Mouse (Mus musculus): ENCODE measurements around the gene Llcfc1. TPM values are rescaled to one million over a fixed set of nuclear protein-coding genes. Genes with fewer than 3 reads are reported as not detected.
A peak's percentile ranks its signal among the peaks of the same experiment; 100 is the strongest.

Llcfc1 gene
- not detected in 2 replicates for polyA plus RNA-seq (2014; fragmentation: Nextera tagmentation; extraction: Ambion mirVana)

- DNase-seq (ENCODE audit: low spot score), result no peak
- no peaks in the 10 kb centered on the region for H3K36me3 ChIP-seq (ENCODE audit: control insufficient read depth, insufficient read depth, low read length)
- H3K9me3 ChIP-seq (ENCODE audit: control insufficient read depth, low read length), result no peaks in the 10 kb centered on the region
- no peaks in the 10 kb centered on the region for H3K27me3 ChIP-seq (replicated peaks; ENCODE audit: control insufficient read depth, insufficient read depth, low read length)
- no peak within 1 kb of the TSS for H3K4me3 ChIP-seq (ENCODE audit: low read depth, low read length)
- H3K4me1 ChIP-seq (replicated peaks; ENCODE audit: control insufficient read depth, insufficient read depth, low read length), result no peaks in the 10 kb centered on the region
- no peak within 1 kb of the TSS for H3K4me2 ChIP-seq (ENCODE audit: low read length)
- no peak for ATAC-seq (replicated peaks; ENCODE audit: low FRiP score, low TSS enrichment, low read depth)
- no peak within 1 kb of the TSS for H3K9ac ChIP-seq (ENCODE audit: low read length)
- WGBS, result 87% methylated on average over 2 of the region's 2 CpGs
- H3K27ac ChIP-seq (ENCODE audit: low read depth), result no peak within 1 kb of the TSS
These were observed at the start of gene Llcfc1 for GRCm38 (mm10) chr6:41684131-41684530. Gene Llcfc1, plus strand, starts transcription at chr6:41684431.

- Histone ChIP-seq H3K27ac (ENCODE audit: low read depth) (no peak overlapping the region), H3K4me2 (ENCODE audit: low read length) (no peak overlapping the region), H3K9me3 (ENCODE audit: control insufficient read depth, low read length) (no peaks in the 10 kb centered on the region), H3K4me1 (replicated peaks; ENCODE audit: control insufficient read depth, insufficient read depth, low read length) (no peaks in the 10 kb centered on the region), H3K27me3 (replicated peaks; ENCODE audit: control insufficient read depth, insufficient read depth, low read length) (no peaks in the 10 kb centered on the region), H3K4me3 (ENCODE audit: low read depth, low read length) (no peak overlapping the region), H3K36me3 (ENCODE audit: control insufficient read depth, insufficient read depth, low read length) (no peaks in the 10 kb centered on the region), H3K9ac (ENCODE audit: low read length) (no peak overlapping the region)
- 48% methylated on average over 1 of the region's 1 CpGs for WGBS
- DNase-seq (ENCODE audit: low spot score), result no peak
- no peak for ATAC-seq (replicated peaks; ENCODE audit: low FRiP score, low TSS enrichment, low read depth)
These were observed 49.0 kb upstream of the Llcfc1 start for GRCm38 (mm10) chr6:41635211-41635610.

GRCm38 (mm10) chr6:41636178-41636577 is 48.1 kb upstream of the Llcfc1 start, which contains the start of gene Trpv6:
Gene Trpv6, minus strand, starts transcription at chr6:41636405.
- Histone ChIP-seq H3K4me2 (ENCODE audit: low read length) (0 out of 2 replicates have a peak within 1 kb of the TSS, but pooled peaks have one; percentile 3), H3K27me3 (replicated peaks; ENCODE audit: control insufficient read depth, insufficient read depth, low read length) (no peaks in the 10 kb centered on the region), H3K4me3 (ENCODE audit: low read depth, low read length) (no peak within 1 kb of the TSS), H3K27ac (ENCODE audit: low read depth) (no peak within 1 kb of the TSS), H3K9ac (ENCODE audit: low read length) (no peak within 1 kb of the TSS), H3K9me3 (ENCODE audit: control insufficient read depth, low read length) (no peaks in the 10 kb centered on the region), H3K4me1 (replicated peaks; ENCODE audit: control insufficient read depth, insufficient read depth, low read length) (no peaks in the 10 kb centered on the region), H3K36me3 (ENCODE audit: control insufficient read depth, insufficient read depth, low read length) (no peaks in the 10 kb centered on the region)
- WGBS, result 16% methylated on average over 5 of the region's 5 CpGs
- DNase-seq (ENCODE audit: low spot score) (no peak), ATAC-seq (replicated peaks; ENCODE audit: low FRiP score, low TSS enrichment, low read depth) (no peak)

- Histone ChIP-seq H3K4me1 (replicated peaks; ENCODE audit: control insufficient read depth, insufficient read depth, low read length) (no peaks in the 10 kb centered on the region), H3K27me3 (replicated peaks; ENCODE audit: control insufficient read depth, insufficient read depth, low read length) (no peaks in the 10 kb centered on the region), H3K36me3 (ENCODE audit: control insufficient read depth, insufficient read depth, low read length) (no peaks in the 10 kb centered on the region), H3K9ac (ENCODE audit: low read length) (no peak overlapping the region), H3K9me3 (ENCODE audit: control insufficient read depth, low read length) (no peaks in the 10 kb centered on the region), H3K4me2 (ENCODE audit: low read length) (no peak overlapping the region), H3K27ac (ENCODE audit: low read depth) (no peak overlapping the region), H3K4me3 (ENCODE audit: low read depth, low read length) (no peak overlapping the region)
- WGBS, result 24% methylated on average over 1 of the region's 1 CpGs
- DNase-seq (ENCODE audit: low spot score) (no peak), ATAC-seq (replicated peaks; ENCODE audit: low FRiP score, low TSS enrichment, low read depth) (no peak)
These were observed 46.8 kb upstream of the Llcfc1 start for GRCm38 (mm10) chr6:41637393-41637792.

- Histone ChIP-seq H3K4me1 (replicated peaks; ENCODE audit: control insufficient read depth, insufficient read depth, low read length) (no peaks in the 10 kb centered on the region), H3K36me3 (ENCODE audit: control insufficient read depth, insufficient read depth, low read length) (no peaks in the 10 kb centered on the region), H3K9ac (ENCODE audit: low read length) (no peak overlapping the region), H3K9me3 (ENCODE audit: control insufficient read depth, low read length) (no peaks in the 10 kb centered on the region), H3K4me2 (ENCODE audit: low read length) (no peak overlapping the region), H3K27ac (ENCODE audit: low read depth) (no peak overlapping the region), H3K4me3 (ENCODE audit: low read depth, low read length) (no peak overlapping the region), H3K27me3 (replicated peaks; ENCODE audit: control insufficient read depth, insufficient read depth, low read length) (no peaks in the 10 kb centered on the region)
- ATAC-seq (replicated peaks; ENCODE audit: low FRiP score, low TSS enrichment, low read depth), result no peak
- DNase-seq (ENCODE audit: low spot score), result no peak
- WGBS, result 71% methylated on average over 6 of the region's 6 CpGs
These were observed 46.2 kb upstream of the Llcfc1 start for GRCm38 (mm10) chr6:41637927-41638506.

GRCm38 (mm10) chr6:41640449-41640848 is 43.8 kb upstream of the Llcfc1 start:
- Histone ChIP-seq H3K9ac (ENCODE audit: low read length) (no peak overlapping the region), H3K4me3 (ENCODE audit: low read depth, low read length) (no peak overlapping the region), H3K9me3 (ENCODE audit: control insufficient read depth, low read length) (no peaks in the 10 kb centered on the region), H3K27ac (ENCODE audit: low read depth) (no peak overlapping the region), H3K36me3 (ENCODE audit: control insufficient read depth, insufficient read depth, low read length) (no peaks in the 10 kb centered on the region), H3K4me1 (replicated peaks; ENCODE audit: control insufficient read depth, insufficient read depth, low read length) (no peaks in the 10 kb centered on the region), H3K4me2 (ENCODE audit: low read length) (no peak overlapping the region), H3K27me3 (replicated peaks; ENCODE audit: control insufficient read depth, insufficient read depth, low read length) (no peaks in the 10 kb centered on the region)
- ATAC-seq (replicated peaks; ENCODE audit: low FRiP score, low TSS enrichment, low read depth) (no peak), DNase-seq (ENCODE audit: low spot score) (no peak)
- 72% methylated on average over 3 of the region's 3 CpGs for WGBS

- no peak overlapping the region for H3K4me3 ChIP-seq (ENCODE audit: low read depth, low read length)
- no peaks in the 10 kb centered on the region for H3K9me3 ChIP-seq (ENCODE audit: control insufficient read depth, low read length)
- no peak overlapping the region for H3K4me2 ChIP-seq (ENCODE audit: low read length)
- WGBS, result 70% methylated on average over 6 of the region's 6 CpGs
- no peak for DNase-seq (ENCODE audit: low spot score)
- no peak overlapping the region for H3K9ac ChIP-seq (ENCODE audit: low read length)
- H3K36me3 ChIP-seq (ENCODE audit: control insufficient read depth, insufficient read depth, low read length), result no peaks in the 10 kb centered on the region
- peak; percentile 61 for ATAC-seq (replicated peaks; ENCODE audit: low FRiP score, low TSS enrichment, low read depth)
- no peaks in the 10 kb centered on the region for H3K27me3 ChIP-seq (replicated peaks; ENCODE audit: control insufficient read depth, insufficient read depth, low read length)
- no peak overlapping the region for H3K27ac ChIP-seq (ENCODE audit: low read depth)
- H3K4me1 ChIP-seq (replicated peaks; ENCODE audit: control insufficient read depth, insufficient read depth, low read length), result no peaks in the 10 kb centered on the region
These were observed 42.9 kb upstream of the Llcfc1 start for GRCm38 (mm10) chr6:41641173-41641866.

GRCm38 (mm10) chr6:41642765-41643164 is 41.5 kb upstream of the Llcfc1 start:
- ATAC-seq (replicated peaks; ENCODE audit: low FRiP score, low TSS enrichment, low read depth) (no peak), DNase-seq (ENCODE audit: low spot score) (no peak)
- Histone ChIP-seq H3K36me3 (ENCODE audit: control insufficient read depth, insufficient read depth, low read length) (no peaks in the 10 kb centered on the region), H3K9me3 (ENCODE audit: control insufficient read depth, low read length) (no peaks in the 10 kb centered on the region), H3K4me2 (ENCODE audit: low read length) (no peak overlapping the region), H3K4me1 (replicated peaks; ENCODE audit: control insufficient read depth, insufficient read depth, low read length) (no peaks in the 10 kb centered on the region), H3K27ac (ENCODE audit: low read depth) (no peak overlapping the region), H3K27me3 (replicated peaks; ENCODE audit: control insufficient read depth, insufficient read depth, low read length) (no peaks in the 10 kb centered on the region), H3K4me3 (ENCODE audit: low read depth, low read length) (no peak overlapping the region), H3K9ac (ENCODE audit: low read length) (no peak overlapping the region)
- WGBS, result 66% methylated on average over 4 of the region's 4 CpGs

GRCm38 (mm10) chr6:41643227-41643626 is 41.0 kb upstream of the Llcfc1 start:
- no peak for DNase-seq (ENCODE audit: low spot score)
- Histone ChIP-seq H3K9me3 (ENCODE audit: control insufficient read depth, low read length) (no peaks in the 10 kb centered on the region), H3K4me3 (ENCODE audit: low read depth, low read length) (no peak overlapping the region), H3K4me1 (replicated peaks; ENCODE audit: control insufficient read depth, insufficient read depth, low read length) (no peaks in the 10 kb centered on the region), H3K27me3 (replicated peaks; ENCODE audit: control insufficient read depth, insufficient read depth, low read length) (no peaks in the 10 kb centered on the region), H3K9ac (ENCODE audit: low read length) (no peak overlapping the region), H3K4me2 (ENCODE audit: low read length) (no peak overlapping the region), H3K27ac (ENCODE audit: low read depth) (no peak overlapping the region), H3K36me3 (ENCODE audit: control insufficient read depth, insufficient read depth, low read length) (no peaks in the 10 kb centered on the region)
- no peak for ATAC-seq (replicated peaks; ENCODE audit: low FRiP score, low TSS enrichment, low read depth)
- WGBS, result 91% methylated on average over 3 of the region's 3 CpGs
